Mouse (Mus musculus) hindbrain, embryonic 14.5 days (tissue): ENCODE measurements around the gene Tubg1. TPM values are rescaled to one million over a fixed set of nuclear protein-coding genes. Genes with fewer than 3 reads are reported as not detected.
A peak's percentile ranks its signal among the peaks of the same experiment; 100 is the strongest.

ENCODE experiments used
- ATAC-seq: fragments of 200-750 bp; cut with Nextera tagmentation; 2 replicates; pipeline ENCODE4 v1.8.0; 2017; ENCODE audit warnings: moderate number of reproducible peaks, mild to moderate bottlenecking, moderate TSS enrichment, moderate library complexity; ENCODE audit not compliant: low FRiP score
- DNase-seq: peaks from one replicate; pipeline ENCODE4 v3.0.0-alpha.2; 2015; ENCODE audit warnings: low spot score
- H3K27ac ChIP-seq: fragments of 300-500 bp; sonication (generic); 2 replicates; pipeline ENCODE4 v1.5.1; 2014; ENCODE audit warnings: mild to moderate bottlenecking, moderate library complexity
- H3K27me3 ChIP-seq: fragments of 300-500 bp; sonication (generic); 2 replicates; pipeline ENCODE4 v1.6.1; 2014; ENCODE audit warnings: mild to moderate bottlenecking, low read length, mixed read lengths; ENCODE audit not compliant: control insufficient read depth, insufficient read depth
- H3K36me3 ChIP-seq: fragments of 300-500 bp; sonication (generic); replicated peaks from 2 replicates; pipeline ENCODE4 v1.6.1; 2014; ENCODE audit not compliant: control insufficient read depth, insufficient read depth
- H3K4me1 ChIP-seq: fragments of 300-500 bp; sonication (generic); replicated peaks from 2 replicates; pipeline ENCODE4 v1.6.1; 2014; ENCODE audit warnings: antibody characterized with exemption, low read length, mixed read lengths; ENCODE audit not compliant: control insufficient read depth, insufficient read depth
- H3K4me2 ChIP-seq: fragments of 300-500 bp; sonication (generic); replicated peaks from 2 replicates; pipeline ENCODE4 v1.6.1; 2014; ENCODE audit warnings: mild to moderate bottlenecking, moderate library complexity
- H3K4me3 ChIP-seq: fragments of 300-500 bp; sonication (generic); replicated peaks from 2 replicates; pipeline ENCODE4 v1.5.1; 2014; ENCODE audit warnings: mild to moderate bottlenecking, low read length
- H3K9ac ChIP-seq: fragments of 300-500 bp; sonication (generic); 2 replicates; pipeline ENCODE4 v1.6.1; 2014
- H3K9me3 ChIP-seq: fragments of 300-500 bp; sonication (generic); 2 replicates; pipeline ENCODE4 v1.6.1; 2016; ENCODE audit warnings: low read length; ENCODE audit not compliant: control insufficient read depth
- WGBS: fragments of 180-500 bp; shearing (Covaris S2); extraction: QIAGEN DNeasy Blood & Tissue Kit; methylation state at CpG from one replicate; pipeline ENCODE4 v1.1.7; 2014; 5-methylcytosine and 5-hydroxymethylcytosine counted together
- polyA plus RNA-seq: library from polyadenylated mRNA; unstranded; fragments of >200 nt; fragmentation: Nextera tagmentation; extraction: Ambion mirVana; gene quantifications from 2 replicates; pipeline ENCODE4 v1.2.1, GENCODE M21; 2014

The Tubg1 gene
- 64.0 and 64.1 TPM in 2 replicates for polyA plus RNA-seq

- Histone ChIP-seq H3K4me1 (peaks cover 33% of the 10 kb centered on the region), H3K27me3 (no peaks in the 10 kb centered on the region), H3K27ac (peak within 1 kb of the TSS; percentile 89), H3K9me3 (no peaks in the 10 kb centered on the region), H3K4me3 (peak within 1 kb of the TSS; percentile 85), H3K4me2 (peak within 1 kb of the TSS; percentile 94), H3K9ac (peak within 1 kb of the TSS; percentile 89), H3K36me3 (peaks cover 19% of the 10 kb centered on the region)
- ATAC-seq = peak; percentile 94
- peak; percentile 100 for DNase-seq
- under 1% methylated on average over 61 of the region's 61 CpGs for WGBS
These were observed at the start of gene Tubg1, which contains the start of gene Retreg3 for GRCm38 (mm10) chr11:101119761-101120544. Gene Tubg1 (plus strand): TSS chr11:101119938. Gene Retreg3 (minus strand): TSS chr11:101119893.

GRCm38 (mm10) chr11:101070189-101070527 is 49.6 kb upstream of the Tubg1 start:
- Histone ChIP-seq H3K4me1 (peaks cover 15% of the 10 kb centered on the region), H3K27ac (peak overlapping the region; percentile 72), H3K36me3 (no peaks in the 10 kb centered on the region), H3K27me3 (no peaks in the 10 kb centered on the region), H3K9ac (peak overlapping the region; percentile 85), H3K4me3 (peak overlapping the region; percentile 74), H3K4me2 (peak overlapping the region; percentile 88), H3K9me3 (no peaks in the 10 kb centered on the region)
- DNase-seq (no peak), ATAC-seq (peak; percentile 61; the same call in 1 of the 2 replicates)
- under 1% methylated on average over 36 of the region's 36 CpGs for whole genome bisulfite sequencing

GRCm38 (mm10) chr11:101070987-101071386 is 48.8 kb upstream of the Tubg1 start:
- peaks cover 15% of the 10 kb centered on the region for H3K4me1 ChIP-seq
- no peak overlapping the region for H3K27ac ChIP-seq
- DNase-seq (no peak), ATAC-seq (no peak)
- 75% methylated on average over 6 of the region's 6 CpGs for WGBS
- no peak overlapping the region; the same call in 1 of the 2 replicates for H3K9ac ChIP-seq
- no peaks in the 10 kb centered on the region for H3K9me3 ChIP-seq
- peak overlapping the region; percentile 88 for H3K4me2 ChIP-seq
- peak overlapping the region; percentile 74 for H3K4me3 ChIP-seq
- H3K27me3 ChIP-seq = no peaks in the 10 kb centered on the region
- no peaks in the 10 kb centered on the region for H3K36me3 ChIP-seq

- no peak overlapping the region for H3K4me3 ChIP-seq
- H3K36me3 ChIP-seq = 0 out of 2 replicates have a peak, but pooled peaks cover 3% of the 10 kb centered on the region
- peaks cover 15% of the 10 kb centered on the region for H3K4me1 ChIP-seq
- H3K27me3 ChIP-seq = peaks cover 2% of the 10 kb centered on the region; the same call in 1 of the 2 replicates
- 79% methylated on average over 14 of the region's 14 CpGs for WGBS
- no peak for DNase-seq
- ATAC-seq = no peak
- H3K9ac ChIP-seq = no peak overlapping the region
- H3K4me2 ChIP-seq = no peak overlapping the region
- no peak overlapping the region for H3K27ac ChIP-seq
- H3K9me3 ChIP-seq = no peaks in the 10 kb centered on the region
These were observed 47.8 kb upstream of the Tubg1 start for GRCm38 (mm10) chr11:101071810-101072428.

GRCm38 (mm10) chr11:101078121-101078520 is 41.6 kb upstream of the Tubg1 start, which contains the start of gene Hsd17b1:
Gene Hsd17b1 (plus strand): TSS chr11:101078411.
- peaks cover 47% of the 10 kb centered on the region for H3K27me3 ChIP-seq
- ATAC-seq (no peak), DNase-seq (no peak)
- 71% methylated on average over 9 of the region's 9 CpGs for WGBS
- H3K4me2 ChIP-seq = no peak within 1 kb of the TSS
- H3K4me1 ChIP-seq = peaks cover 9% of the 10 kb centered on the region
- no peak within 1 kb of the TSS for H3K4me3 ChIP-seq
- H3K9me3 ChIP-seq = no peaks in the 10 kb centered on the region
- H3K27ac ChIP-seq = no peak within 1 kb of the TSS
- H3K9ac ChIP-seq = no peak within 1 kb of the TSS
- H3K36me3 ChIP-seq = peaks cover 6% of the 10 kb centered on the region; the same call in 1 of the 2 replicates

GRCm38 (mm10) chr11:101079746-101080145 is 40.0 kb upstream of the Tubg1 start:
- peaks cover 47% of the 10 kb centered on the region for H3K27me3 ChIP-seq
- 2% methylated on average over 27 of the region's 27 CpGs for WGBS
- no peak overlapping the region for H3K9ac ChIP-seq
- H3K4me1 ChIP-seq = peaks cover 16% of the 10 kb centered on the region
- H3K4me2 ChIP-seq = no peak overlapping the region
- no peaks in the 10 kb centered on the region for H3K9me3 ChIP-seq
- no peak overlapping the region for H3K4me3 ChIP-seq
- no peak for ATAC-seq
- no peak overlapping the region for H3K27ac ChIP-seq
- peaks cover 6% of the 10 kb centered on the region for H3K36me3 ChIP-seq
- DNase-seq = no peak

- no peaks in the 10 kb centered on the region for H3K9me3 ChIP-seq
- WGBS = 74% methylated on average over 5 of the region's 5 CpGs
- DNase-seq (no peak), ATAC-seq (no peak)
- H3K4me2 ChIP-seq = no peak overlapping the region
- H3K4me3 ChIP-seq = no peak overlapping the region
- H3K27ac ChIP-seq = no peak overlapping the region
- peaks cover 9% of the 10 kb centered on the region for H3K36me3 ChIP-seq
- H3K27me3 ChIP-seq = peaks cover 47% of the 10 kb centered on the region
- no peak overlapping the region for H3K9ac ChIP-seq
- peaks cover 16% of the 10 kb centered on the region for H3K4me1 ChIP-seq
These were observed 39.3 kb upstream of the Tubg1 start for GRCm38 (mm10) chr11:101080421-101080820.

GRCm38 (mm10) chr11:101081659-101082058 is 38.1 kb upstream of the Tubg1 start:
- Histone ChIP-seq H3K9me3 (no peaks in the 10 kb centered on the region), H3K4me2 (peak overlapping the region; percentile 92), H3K27me3 (peaks cover 47% of the 10 kb centered on the region), H3K4me3 (peak overlapping the region; percentile 67), H3K27ac (peak overlapping the region; percentile 85), H3K36me3 (peaks cover 13% of the 10 kb centered on the region), H3K9ac (peak overlapping the region; percentile 88), H3K4me1 (peaks cover 26% of the 10 kb centered on the region)
- WGBS = 5% methylated on average over 10 of the region's 10 CpGs
- ATAC-seq (no peak), DNase-seq (no peak)
